Comparison of ENCODE assay signal across 16 mouse cellular contexts in the genomic region with DNA sequence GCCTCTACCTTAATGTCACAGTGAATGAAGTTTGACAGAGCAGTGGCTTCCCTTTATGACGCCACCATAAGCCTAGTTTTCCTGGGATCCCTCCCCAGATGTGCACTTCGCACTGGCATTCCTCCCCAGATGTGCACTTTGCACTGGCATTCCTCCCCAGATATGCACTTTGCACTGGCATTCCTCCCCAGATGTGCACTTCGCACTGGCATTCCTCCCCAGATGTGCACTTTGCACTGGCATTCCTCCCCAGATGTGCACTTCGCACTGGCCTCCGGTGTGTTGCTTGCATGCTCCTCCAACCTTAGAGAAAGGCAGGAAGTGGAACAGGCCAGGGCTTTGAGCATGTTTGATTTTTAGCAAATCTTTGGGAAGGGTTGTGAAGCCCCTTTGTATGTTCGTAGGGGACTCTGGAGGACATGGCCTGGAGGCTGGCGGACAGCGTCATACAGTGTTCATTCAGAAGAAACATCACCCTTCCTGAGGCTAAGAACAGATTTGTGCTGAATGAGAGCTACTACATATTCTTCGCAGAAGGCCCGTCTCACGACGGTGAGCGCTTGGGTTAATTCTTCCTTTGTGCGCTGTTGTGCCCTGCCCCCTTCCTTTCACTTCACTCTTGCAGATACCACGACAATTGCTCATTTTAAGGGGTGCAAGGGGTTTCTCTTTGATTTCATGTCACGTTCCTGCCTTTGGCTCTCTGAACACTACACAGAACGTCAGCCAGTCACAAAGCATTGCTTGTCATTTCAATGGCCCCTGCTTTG. TPM values are rescaled to one million over a fixed set of nuclear protein-coding genes. Genes with fewer than 3 reads are reported as not detected.
DNase-seq lines count a peak whose midpoint lies in the region; ATAC-seq and TF ChIP-seq lines count a peak whose summit lies in the region.
"Had no signal": no experiment of that assay in that cellular context is flagged by ENCODE, and none has a peak within 500 bp of the region (broad histone marks: within the 10 kb centered on the region; RNA-seq: fewer than 3 reads in every experiment).

No protein-coding gene starts in this region.

- H3K4me2 ChIP-seq in intestine, embryonic 14.5 days (ENCODE audit: low read length) = no peak overlapping the region
- no peak overlapping the region for H3K4me2 ChIP-seq in intestine, embryonic 16.5 days (ENCODE audit: low read depth, low read length)
- H3K4me2 ChIP-seq in hindbrain, embryonic 11.5 days (replicated peaks; ENCODE audit: low read depth, low read length) = no peak overlapping the region
- H3K4me2 ChIP-seq in midbrain, postnatal 0 days (ENCODE audit: low read depth, low read length, poor library complexity, severe bottlenecking) = no peak overlapping the region
- H3K4me2 ChIP-seq: heart, embryonic 11.5 days; liver, embryonic 11.5 days had no signal

- no peaks in the 10 kb centered on the region for H3K4me1 ChIP-seq in intestine, embryonic 14.5 days (replicated peaks; ENCODE audit: control insufficient read depth, insufficient read depth, low read length)
- no peaks in the 10 kb centered on the region for H3K4me1 ChIP-seq in intestine, embryonic 16.5 days (ENCODE audit: control insufficient read depth, insufficient read depth, low read length)
- H3K4me1 ChIP-seq in hindbrain, embryonic 11.5 days (replicated peaks; ENCODE audit: control insufficient read depth, insufficient read depth, low read length) = no peaks in the 10 kb centered on the region
- H3K4me1 ChIP-seq in midbrain, postnatal 0 days (ENCODE audit: insufficient read depth, low read length) = no peaks in the 10 kb centered on the region

- DNase-seq in intestine, embryonic 14.5 days (ENCODE audit: low spot score) = peak; percentile 47
- DNase-seq in hindbrain, embryonic 11.5 days (ENCODE audit: low spot score) = peak; percentile 17
- DNase-seq in kidney, postnatal 14 days = peak; percentile 17
- no peak for DNase-seq in midbrain, postnatal 0 days (ENCODE audit: low spot score)
- no peak for DNase-seq in adrenal gland, postnatal 36 days
- DNase-seq in cerebellum, adult 11-12 months = no peak
- DNase-seq in gastrocnemius, adult 18-20 months (ENCODE audit: low spot score) = no peak
- DNase-seq: cerebellum, adult 8-10 months; embryo, embryonic 11 days; gastrocnemius, postnatal 25 days; lung, postnatal 10 days; thymus, postnatal 14 days had no signal

- H3K9me3 ChIP-seq in intestine, embryonic 14.5 days (ENCODE audit: control insufficient read depth, low read length) = no peaks in the 10 kb centered on the region
- no peaks in the 10 kb centered on the region for H3K9me3 ChIP-seq in intestine, embryonic 16.5 days (ENCODE audit: control insufficient read depth, low read length)
- no peaks in the 10 kb centered on the region for H3K9me3 ChIP-seq in hindbrain, embryonic 11.5 days (ENCODE audit: control insufficient read depth, low read length)
- no peaks in the 10 kb centered on the region for H3K9me3 ChIP-seq in midbrain, postnatal 0 days (ENCODE audit: low read length)

- no peak for TF ChIP-seq CTCF in midbrain, postnatal 0 days (IDR thresholded peaks at IDR 0.05)

- no peaks in the 10 kb centered on the region for H3K27me3 ChIP-seq in intestine, embryonic 14.5 days (replicated peaks; ENCODE audit: control insufficient read depth, insufficient read depth, low read length)
- no peaks in the 10 kb centered on the region for H3K27me3 ChIP-seq in intestine, embryonic 16.5 days (replicated peaks; ENCODE audit: control insufficient read depth, insufficient read depth, low read length)
- H3K27me3 ChIP-seq in hindbrain, embryonic 11.5 days (ENCODE audit: control insufficient read depth, insufficient read depth, low read length) = no peaks in the 10 kb centered on the region
- H3K27me3 ChIP-seq in midbrain, postnatal 0 days (ENCODE audit: insufficient read depth, low read length) = no peaks in the 10 kb centered on the region
- H3K27me3 ChIP-seq: Patski had no signal

- no peak overlapping the region for H3K4me3 ChIP-seq in intestine, embryonic 14.5 days (ENCODE audit: low read depth, low read length)
- H3K4me3 ChIP-seq in intestine, embryonic 16.5 days (ENCODE audit: low read length) = no peak overlapping the region
- H3K4me3 ChIP-seq in hindbrain, embryonic 11.5 days (ENCODE audit: low read depth, low read length) = no peak overlapping the region
- H3K4me3 ChIP-seq in midbrain, postnatal 0 days (ENCODE audit: low read depth, low read length) = no peak overlapping the region

- WGBS in intestine, embryonic 14.5 days = 89% methylated on average over 17 of the region's 17 CpGs
- WGBS in intestine, embryonic 16.5 days = 86% methylated on average over 17 of the region's 17 CpGs
- WGBS in hindbrain, embryonic 11.5 days = 78% methylated on average over 17 of the region's 17 CpGs
- WGBS in midbrain, postnatal 0 days = 52% methylated on average over 17 of the region's 17 CpGs

- H3K9ac ChIP-seq in intestine, embryonic 14.5 days (ENCODE audit: low read length) = no peak overlapping the region
- no peak overlapping the region for H3K9ac ChIP-seq in intestine, embryonic 16.5 days (ENCODE audit: low read depth, low read length)
- H3K9ac ChIP-seq in hindbrain, embryonic 11.5 days (ENCODE audit: low read depth, low read length) = no peak overlapping the region
- no peak overlapping the region for H3K9ac ChIP-seq in midbrain, postnatal 0 days (replicated peaks; ENCODE audit: low read length, poor library complexity, severe bottlenecking)

- no peaks in the 10 kb centered on the region for H3K36me3 ChIP-seq in intestine, embryonic 14.5 days (ENCODE audit: control insufficient read depth, insufficient read depth, low read length)
- no peaks in the 10 kb centered on the region for H3K36me3 ChIP-seq in intestine, embryonic 16.5 days (ENCODE audit: control insufficient read depth, insufficient read depth, low read length)
- H3K36me3 ChIP-seq in hindbrain, embryonic 11.5 days (ENCODE audit: control insufficient read depth, insufficient read depth, low read length) = no peaks in the 10 kb centered on the region
- no peaks in the 10 kb centered on the region for H3K36me3 ChIP-seq in midbrain, postnatal 0 days (ENCODE audit: insufficient read depth, low read length)

- no peak for ATAC-seq in intestine, embryonic 14.5 days (replicated peaks; ENCODE audit: low FRiP score, low TSS enrichment, low read depth)
- no peak for ATAC-seq in intestine, embryonic 16.5 days
- ATAC-seq in hindbrain, embryonic 11.5 days (ENCODE audit: low FRiP score) = peak; percentile 46
- ATAC-seq in midbrain, postnatal 0 days (ENCODE audit: low FRiP score) = peak; percentile 52
- ATAC-seq: Patski had no signal

- H3K27ac ChIP-seq in intestine, embryonic 14.5 days (ENCODE audit: low read depth) = no peak overlapping the region
- no peak overlapping the region for H3K27ac ChIP-seq in intestine, embryonic 16.5 days (ENCODE audit: low read length)
- no peak overlapping the region for H3K27ac ChIP-seq in hindbrain, embryonic 11.5 days (ENCODE audit: low read depth, low read length)
- H3K27ac ChIP-seq in midbrain, postnatal 0 days (ENCODE audit: low read depth, low read length) = no peak overlapping the region

RNA-seq across cellular contexts. Expression of a gene that starts 32.4 kb away (rescaled TPM):
- 35.1 and 36.7 TPM in 2 replicates for polyA plus RNA-seq in intestine, embryonic 14.5 days (2014; fragmentation: Nextera tagmentation; extraction: Ambion mirVana)
- polyA plus RNA-seq in intestine, embryonic 16.5 days (2015; fragmentation: Nextera tagmentation; extraction: Ambion mirVana) = 44.6 and 44.7 TPM in 2 replicates
- polyA plus RNA-seq in hindbrain, embryonic 11.5 days (2014; fragmentation: Nextera tagmentation; extraction: Ambion mirVana) = 9.5 and 10.3 TPM in 2 replicates
- 3.8 and 7.3 TPM in 2 replicates for total RNA-seq in midbrain, postnatal 0 days (2014; rRNA removed)
- polyA plus RNA-seq in midbrain, postnatal 0 days (2015; fragmentation: Nextera tagmentation; extraction: Ambion mirVana) = 5.6 and 7.0 TPM in 2 replicates
- total RNA-seq in adrenal gland, postnatal 36 days (2021) = 10 to 100 TPM in 1 of 2 experiments, 1 to 10 TPM in 1; 6.5 to 25.7 TPM
- 1 to 10 TPM; 1.9 to 2.3 TPM for total RNA-seq in gastrocnemius, adult 18-20 months (2021)

Comparison
In these comparisons a context has a peak if more than half of its experiments do, and no peak if none do; other contexts are left out.
1. ATAC-seq: peak in hindbrain, embryonic 11.5 days (single experiment) and midbrain, postnatal 0 days (single experiment); none in intestine, embryonic 14.5 days (single experiment) and intestine, embryonic 16.5 days (single experiment).
2. DNase-seq: peak in intestine, embryonic 14.5 days (single experiment), hindbrain, embryonic 11.5 days (single experiment) and kidney, postnatal 14 days (single experiment); none in midbrain, postnatal 0 days (single experiment), adrenal gland, postnatal 36 days (0 of 2), cerebellum, adult 11-12 months (single experiment) and gastrocnemius, adult 18-20 months (single experiment).